Mouse (Mus musculus): ENCODE results near the gene Kmt2b.

Gene Kmt2b

GRCm38 (mm10) chr7:30600651-30601050 lies 12.1 kb upstream of the Kmt2b start:
- in situ Hi-C loops (cut with MboI, MseI) = no loop called here

- in situ Hi-C loops (cut with MboI, MseI) = no loop called here
Observed at GRCm38 (mm10) chr7:30599933-30600353, 11.4 kb upstream of the Kmt2b start.

- in situ Hi-C loops (cut with MboI, MseI) = no loop called here
Observed at GRCm38 (mm10) chr7:30598786-30599185, 10.3 kb upstream of the Kmt2b start, which contains the start of gene Zbtb32. Gene Zbtb32, minus strand, starts transcription at chr7:30598909.

- in situ Hi-C loops (cut with MboI, MseI) = no loop called here
Observed at GRCm38 (mm10) chr7:30596811-30597210, 8.3 kb upstream of the Kmt2b start.

- in situ Hi-C loops (cut with MboI, MseI) = no loop called here
Observed at GRCm38 (mm10) chr7:30596093-30596492, 7.6 kb upstream of the Kmt2b start.

GRCm38 (mm10) chr7:30594510-30595024 lies 6.0 kb upstream of the Kmt2b start:
- in situ Hi-C loops (cut with MboI, MseI) = no loop called here

- in situ Hi-C loops (cut with MboI, MseI) = no loop called here
Observed at GRCm38 (mm10) chr7:30593579-30594509, 5.3 kb upstream of the Kmt2b start.

- in situ Hi-C loops (cut with MboI, MseI) = no loop called here
Observed at GRCm38 (mm10) chr7:30592772-30593423, 4.4 kb upstream of the Kmt2b start.

- in situ Hi-C loops (cut with MboI, MseI) = no loop called here
Observed at GRCm38 (mm10) chr7:30591605-30591951, 3.1 kb upstream of the Kmt2b start.

GRCm38 (mm10) chr7:30590927-30591604 lies 2.5 kb upstream of the Kmt2b start:
- in situ Hi-C loops (cut with MboI, MseI) = no loop called here

- in situ Hi-C loops (cut with MboI, MseI) = no loop called here
Observed at GRCm38 (mm10) chr7:30589435-30590301, 1.1 kb upstream of the Kmt2b start.

- in situ Hi-C loops (cut with MboI, MseI) = no loop called here
Observed at GRCm38 (mm10) chr7:30587842-30588667, 471 bp downstream of the Kmt2b start.

GRCm38 (mm10) chr7:30586455-30587020 lies 2.0 kb downstream of the Kmt2b start:
- in situ Hi-C loops (cut with MboI, MseI) = no loop called here

- in situ Hi-C loops (cut with MboI, MseI) = no loop called here
Observed at GRCm38 (mm10) chr7:30585170-30585569, 3.4 kb downstream of the Kmt2b start.

GRCm38 (mm10) chr7:30584339-30584738 lies 4.2 kb downstream of the Kmt2b start:
- in situ Hi-C loops (cut with MboI, MseI) = no loop called here

GRCm38 (mm10) chr7:30581547-30581946 lies 7.0 kb downstream of the Kmt2b start:
- in situ Hi-C loops (cut with MboI, MseI) = no loop called here

GRCm38 (mm10) chr7:30579950-30580349 lies 8.6 kb downstream of the Kmt2b start:
- in situ Hi-C loops (cut with MboI, MseI) = no loop called here

- in situ Hi-C loops (cut with MboI, MseI) = loop anchor here in 1 of 2 experiments (5.0 kb wide), 1 partner anchor 44 kb away; no protein-coding TSS in a partner anchor
Observed at GRCm38 (mm10) chr7:30572969-30573368, 15.6 kb downstream of the Kmt2b start.

- in situ Hi-C loops (cut with MboI, MseI) = loop anchor here in 1 of 2 experiments (5.0 kb wide), 1 partner anchor 45 kb away; no protein-coding TSS in a partner anchor
Observed at GRCm38 (mm10) chr7:30572389-30572788, 16.1 kb downstream of the Kmt2b start.

GRCm38 (mm10) chr7:30567555-30567954 lies 21.0 kb downstream of the Kmt2b start:
- in situ Hi-C loops (cut with MboI, MseI) = no loop called here

All from T-helper 17 cell (primary cell).